Mouse (Mus musculus): ENCODE data around the gene Jtb. TPM values are rescaled to one million over a fixed set of nuclear protein-coding genes. Genes with fewer than 3 reads are reported as not detected.
A peak's percentile ranks its signal among the peaks of the same experiment; 100 is the strongest.

The Jtb gene
- polyA plus RNA-seq, 1 experiment = 36.1 TPM

GRCm38 (mm10) chr3:90258521-90258920 is 27.1 kb downstream of the Jtb start:
- H3K4me3 ChIP-seq (ENCODE audit: insufficient read depth, poor library complexity, severe bottlenecking) = no peak overlapping the region
- H3K27me3 ChIP-seq (ENCODE audit: control insufficient read depth, insufficient read depth, insufficient read length) = no peaks in the 10 kb centered on the region
- H3K36me3 ChIP-seq (ENCODE audit: control insufficient read depth, insufficient read depth) = peaks cover 49% of the 10 kb centered on the region
- TF ChIP-seq USF1 (IDR thresholded peaks at IDR 0.05; ENCODE audit: low read depth) (no peak), CEBPB (IDR thresholded peaks at IDR 0.05; ENCODE audit: low read depth) (no peak), CTCF (IDR thresholded peaks at IDR 0.05; ENCODE audit: control insufficient read depth, insufficient read depth, insufficient read length) (no peak), MYOG (IDR thresholded peaks at IDR 0.05; ENCODE audit: control insufficient read depth, extremely low read depth, insufficient read length) (no peak), MYOD1 (IDR thresholded peaks at IDR 0.05; ENCODE audit: control insufficient read depth, insufficient read length, low read depth) (no peak), FOSL1 (IDR thresholded peaks at IDR 0.05; ENCODE audit: insufficient read depth, low read length, poor library complexity, severe bottlenecking) (no peak)
- no peak overlapping the region for H3ac ChIP-seq (ENCODE audit: control insufficient read depth, insufficient read length, low read depth)
- peaks cover 42% of the 10 kb centered on the region for H3K79me2 ChIP-seq (ENCODE audit: control insufficient read depth, insufficient read depth)
- H3K79me3 ChIP-seq (ENCODE audit: low read depth) = peaks cover 32% of the 10 kb centered on the region

DNA sequence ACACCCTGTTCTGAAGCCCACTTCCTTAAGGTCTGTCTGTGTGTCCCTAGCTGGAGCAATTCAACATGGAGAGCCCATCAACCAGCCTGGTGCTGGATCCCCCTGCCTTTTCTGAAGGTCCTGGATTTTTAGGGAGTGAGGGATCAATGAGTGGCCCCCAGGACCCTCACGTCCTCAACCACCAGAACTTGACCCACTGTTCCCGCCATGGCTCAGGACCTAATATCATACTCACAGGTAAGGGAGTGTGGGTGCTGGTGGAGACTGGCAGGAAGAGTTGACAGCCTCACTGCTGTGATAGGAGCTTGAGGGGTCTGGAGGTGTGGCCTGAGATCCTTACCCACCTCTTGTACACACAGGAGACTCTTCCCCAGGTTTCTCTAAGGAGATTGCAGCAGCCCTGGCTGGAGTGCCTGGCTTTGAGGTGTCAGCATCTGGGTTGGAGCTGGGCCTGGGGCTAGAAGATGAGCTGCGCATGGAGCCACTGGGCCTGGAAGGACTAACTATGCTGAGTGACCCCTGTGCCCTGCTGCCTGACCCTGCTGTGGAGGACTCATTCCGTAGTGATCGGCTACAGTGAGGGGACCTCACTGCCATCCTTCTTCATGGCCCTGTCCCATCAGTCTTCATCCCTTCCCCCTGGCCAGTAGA is 31.8 kb downstream of the Jtb start:
- no peaks in the 10 kb centered on the region for H3K79me3 ChIP-seq (ENCODE audit: low read depth)
- H3K36me3 ChIP-seq (ENCODE audit: control insufficient read depth, insufficient read depth) = peaks cover 33% of the 10 kb centered on the region
- no peak overlapping the region for H3ac ChIP-seq (ENCODE audit: control insufficient read depth, insufficient read length, low read depth)
- no peak overlapping the region for H3K4me3 ChIP-seq (ENCODE audit: insufficient read depth, poor library complexity, severe bottlenecking)
- H3K79me2 ChIP-seq (ENCODE audit: control insufficient read depth, insufficient read depth) = peaks cover 1% of the 10 kb centered on the region
- H3K27me3 ChIP-seq (ENCODE audit: control insufficient read depth, insufficient read depth, insufficient read length) = no peaks in the 10 kb centered on the region
- TF ChIP-seq CEBPB (IDR thresholded peaks at IDR 0.05; ENCODE audit: low read depth) (no peak), USF1 (IDR thresholded peaks at IDR 0.05; ENCODE audit: low read depth) (no peak), MAX (IDR thresholded peaks at IDR 0.05) (no peak), MYOG (IDR thresholded peaks at IDR 0.05; ENCODE audit: control insufficient read depth, extremely low read depth, insufficient read length) (no peak), MYOD1 (IDR thresholded peaks at IDR 0.05; ENCODE audit: control insufficient read depth, insufficient read length, low read depth) (no peak), CTCF (IDR thresholded peaks at IDR 0.05; ENCODE audit: control insufficient read depth, insufficient read depth, insufficient read length) (no peak), FOSL1 (IDR thresholded peaks at IDR 0.05; ENCODE audit: insufficient read depth, low read length, poor library complexity, severe bottlenecking) (no peak)

DNA sequence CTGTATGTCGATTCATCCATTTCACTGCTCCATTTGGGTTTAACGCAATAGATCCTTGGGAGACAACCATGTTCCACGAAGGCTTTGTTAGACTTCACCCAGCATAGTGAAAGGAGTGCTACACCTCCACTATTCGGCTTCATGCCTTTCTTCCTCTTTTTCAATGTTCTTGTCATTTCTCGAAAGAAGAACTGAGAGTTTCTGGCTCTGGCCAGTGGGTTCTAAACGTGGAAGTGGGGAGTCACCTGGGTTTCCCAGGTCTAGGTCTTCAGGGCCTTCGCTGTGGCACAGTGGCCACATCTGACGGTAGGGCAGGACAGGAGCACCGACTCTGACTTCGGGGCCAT is 33.3 kb downstream of the Jtb start:
- TF ChIP-seq MYOD1 (IDR thresholded peaks at IDR 0.05; ENCODE audit: control insufficient read depth, insufficient read length, low read depth) = no peak
- Histone ChIP-seq H3K79me2 (ENCODE audit: control insufficient read depth, insufficient read depth) (no peaks in the 10 kb centered on the region), H3K79me3 (ENCODE audit: low read depth) (no peaks in the 10 kb centered on the region), H3K36me3 (ENCODE audit: control insufficient read depth, insufficient read depth) (peaks cover 24% of the 10 kb centered on the region), H3ac (ENCODE audit: control insufficient read depth, insufficient read length, low read depth) (peak overlapping the region; percentile 8), H3K27me3 (ENCODE audit: control insufficient read depth, insufficient read depth, insufficient read length) (no peaks in the 10 kb centered on the region), H3K4me3 (ENCODE audit: insufficient read depth, poor library complexity, severe bottlenecking) (peak overlapping the region; percentile 50)

DNA sequence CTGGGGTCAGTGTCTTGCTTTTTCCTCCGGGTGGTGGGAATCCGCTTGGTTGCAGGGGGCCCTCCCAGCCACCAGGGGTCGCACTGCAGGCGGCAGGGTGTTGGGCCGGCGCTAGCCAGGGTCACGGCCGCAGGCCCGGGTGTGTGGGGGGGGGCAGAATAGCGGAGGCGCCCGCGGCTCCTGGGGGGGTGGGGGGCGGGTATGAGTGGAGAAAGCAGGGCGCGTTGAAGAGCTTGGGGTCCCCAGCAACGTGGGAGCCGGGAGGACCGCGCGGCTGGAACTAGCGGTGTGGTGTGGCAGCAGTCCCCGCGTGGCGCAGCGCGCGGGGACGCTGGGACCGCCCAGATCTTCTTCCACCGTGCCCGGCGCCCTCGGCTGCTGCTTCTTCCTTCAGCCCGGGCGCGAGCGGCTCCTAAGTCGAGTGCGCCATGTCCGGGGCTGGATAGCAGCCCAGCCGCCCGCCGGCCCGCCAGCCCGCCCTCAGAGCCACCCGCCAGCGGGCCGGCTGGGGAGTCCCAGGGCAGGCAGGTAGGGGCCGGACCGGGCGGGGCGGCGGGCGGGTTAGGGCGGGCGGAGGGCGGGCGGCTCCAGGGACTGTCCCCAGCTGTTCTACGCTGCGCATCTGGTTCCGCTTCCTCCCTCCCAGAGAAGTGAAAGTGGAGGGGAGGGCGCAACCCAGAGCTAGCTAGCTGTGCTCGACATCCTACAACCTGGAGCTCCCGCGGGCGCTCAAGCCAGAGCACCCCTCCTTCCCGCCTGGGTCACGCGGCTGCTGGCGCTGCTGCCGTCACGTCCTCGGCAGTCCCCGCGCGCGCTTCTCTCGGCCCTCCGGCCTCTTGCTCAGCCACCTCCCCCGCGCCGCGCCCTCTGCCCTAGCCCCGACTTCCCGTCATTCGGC is 33.9 kb downstream of the Jtb start, which contains the start of gene Dennd4b:
Gene Dennd4b (plus strand): TSS at position 152 of the 898 bp plus-strand sequence.
- H3K27me3 ChIP-seq (ENCODE audit: control insufficient read depth, insufficient read depth, insufficient read length) = no peaks in the 10 kb centered on the region
- H3ac ChIP-seq (ENCODE audit: control insufficient read depth, insufficient read length, low read depth) = peak within 1 kb of the TSS; percentile 78
- no peaks in the 10 kb centered on the region for H3K79me3 ChIP-seq (ENCODE audit: low read depth)
- H3K79me2 ChIP-seq (ENCODE audit: control insufficient read depth, insufficient read depth) = no peaks in the 10 kb centered on the region
- peak within 1 kb of the TSS; percentile 50 for H3K4me3 ChIP-seq (ENCODE audit: insufficient read depth, poor library complexity, severe bottlenecking)
- TF ChIP-seq CTCF (IDR thresholded peaks at IDR 0.05; ENCODE audit: control insufficient read depth, insufficient read depth, insufficient read length) (peak; percentile 95), USF1 (IDR thresholded peaks at IDR 0.05; ENCODE audit: low read depth) (no peak), CEBPB (IDR thresholded peaks at IDR 0.05; ENCODE audit: low read depth) (no peak), MYOG (IDR thresholded peaks at IDR 0.05; ENCODE audit: control insufficient read depth, extremely low read depth, insufficient read length) (no peak), MAX (IDR thresholded peaks at IDR 0.05) (peak; percentile 52), FOSL1 (IDR thresholded peaks at IDR 0.05; ENCODE audit: insufficient read depth, low read length, poor library complexity, severe bottlenecking) (no peak), MYOD1 (IDR thresholded peaks at IDR 0.05; ENCODE audit: control insufficient read depth, insufficient read length, low read depth) (no peak)
- peaks cover 18% of the 10 kb centered on the region for H3K36me3 ChIP-seq (ENCODE audit: control insufficient read depth, insufficient read depth)

DNA sequence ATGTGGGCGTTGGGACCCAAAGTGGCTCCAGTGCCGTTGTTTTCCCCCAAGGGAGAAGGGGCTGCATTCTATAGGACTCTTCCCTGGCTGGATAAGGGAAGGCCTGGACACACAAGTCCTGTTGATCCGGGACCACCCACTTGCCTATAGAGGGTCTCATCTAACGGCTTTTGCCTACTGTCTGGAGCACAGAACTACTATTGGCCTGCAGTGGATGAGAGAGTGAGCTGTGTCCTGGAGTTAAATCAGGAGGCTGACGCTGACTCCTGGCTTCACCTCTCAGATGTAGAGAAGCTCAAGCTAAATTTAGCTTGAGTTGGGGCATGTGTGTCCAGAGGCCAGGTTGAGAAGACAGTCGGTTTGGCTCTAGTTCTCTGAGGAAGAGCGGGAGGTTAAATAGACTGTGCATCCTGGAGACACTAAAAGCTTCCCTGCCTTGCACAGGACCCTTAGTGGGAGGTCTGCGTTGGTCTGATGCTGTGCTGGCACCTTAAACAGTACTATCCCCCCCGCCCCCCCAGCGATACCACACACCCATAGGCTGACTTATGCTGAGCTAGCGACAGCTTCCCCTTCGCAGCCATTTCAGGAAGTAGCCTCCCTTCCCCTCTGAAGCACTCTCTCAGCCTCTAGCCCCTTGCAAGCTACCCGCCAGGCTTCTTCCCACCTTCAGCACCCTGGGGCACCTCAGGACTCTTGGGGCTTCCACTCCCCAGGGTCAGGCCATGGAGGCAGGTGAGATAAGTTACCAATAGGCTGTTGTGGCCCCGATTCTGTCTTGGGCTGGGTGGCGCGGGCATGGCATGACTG is 34.7 kb downstream of the Jtb start:
- H3K4me3 ChIP-seq (ENCODE audit: insufficient read depth, poor library complexity, severe bottlenecking) = peak overlapping the region; percentile 50
- H3K27me3 ChIP-seq (ENCODE audit: control insufficient read depth, insufficient read depth, insufficient read length) = no peaks in the 10 kb centered on the region
- peaks cover 15% of the 10 kb centered on the region for H3K36me3 ChIP-seq (ENCODE audit: control insufficient read depth, insufficient read depth)
- no peak for TF ChIP-seq MYOD1 (IDR thresholded peaks at IDR 0.05; ENCODE audit: control insufficient read depth, insufficient read length, low read depth)
- no peak for TF ChIP-seq CEBPB (IDR thresholded peaks at IDR 0.05; ENCODE audit: low read depth)
- H3K79me3 ChIP-seq (ENCODE audit: low read depth) = no peaks in the 10 kb centered on the region
- H3K79me2 ChIP-seq (ENCODE audit: control insufficient read depth, insufficient read depth) = no peaks in the 10 kb centered on the region
- H3ac ChIP-seq (ENCODE audit: control insufficient read depth, insufficient read length, low read depth) = peak overlapping the region; percentile 76
